Mouse (Mus musculus): ENCODE data around the gene Odc1. TPM values are rescaled to one million over a fixed set of nuclear protein-coding genes. Genes with fewer than 3 reads are reported as not detected.
A peak's percentile ranks its signal among the peaks of the same experiment; 100 is the strongest.
"Not testable (repeated sequence)": the region's sequence is repeated elsewhere in the genome, so short reads cannot be mapped to it uniquely, and the experiment has no call there.

Odc1 gene
- polyA plus RNA-seq (2012; rRNA removed) = 64.4 and 68.4 TPM in 2 replicates

- peak; percentile 98 for DNase-seq (ENCODE audit: low spot score)
These were observed at the start of gene Odc1 for GRCm38 (mm10) chr12:17544209-17545106. Odc1 (plus strand) TSS chr12:17544794.

GRCm38 (mm10) chr12:17494809-17495208, 49.8 kb upstream of the Odc1 start:
- no peak for DNase-seq (ENCODE audit: low spot score)

- DNase-seq (ENCODE audit: low spot score) = peak; percentile 11
These were observed 48.6 kb upstream of the Odc1 start for GRCm38 (mm10) chr12:17495858-17496451.

- DNase-seq (ENCODE audit: low spot score) = no peak
These were observed 38.9 kb upstream of the Odc1 start for GRCm38 (mm10) chr12:17505620-17506074.

- no peak for DNase-seq (ENCODE audit: low spot score)
These were observed 38.2 kb upstream of the Odc1 start for GRCm38 (mm10) chr12:17506117-17506993.

- DNase-seq (ENCODE audit: low spot score) = no peak
These were observed 37.5 kb upstream of the Odc1 start for GRCm38 (mm10) chr12:17506994-17507542.

GRCm38 (mm10) chr12:17509310-17509709, 35.3 kb upstream of the Odc1 start:
- DNase-seq (ENCODE audit: low spot score) = no peak

GRCm38 (mm10) chr12:17510158-17510557, 34.4 kb upstream of the Odc1 start:
- DNase-seq (ENCODE audit: low spot score) = no peak

GRCm38 (mm10) chr12:17511019-17511418, 33.6 kb upstream of the Odc1 start:
- no peak for DNase-seq (ENCODE audit: low spot score)

GRCm38 (mm10) chr12:17529180-17529579, 15.4 kb upstream of the Odc1 start:
- DNase-seq (ENCODE audit: low spot score) = no peak

GRCm38 (mm10) chr12:17529726-17530125, 14.9 kb upstream of the Odc1 start:
- DNase-seq (ENCODE audit: low spot score) = no peak

- no peak for DNase-seq (ENCODE audit: low spot score)
These were observed 13.8 kb upstream of the Odc1 start for GRCm38 (mm10) chr12:17530825-17531224.

- DNase-seq (ENCODE audit: low spot score) = no peak
These were observed 8.4 kb upstream of the Odc1 start for GRCm38 (mm10) chr12:17536222-17536621.

- no peak for DNase-seq (ENCODE audit: low spot score)
These were observed 7.4 kb upstream of the Odc1 start for GRCm38 (mm10) chr12:17537147-17537546.

- no peak for DNase-seq (ENCODE audit: low spot score)
These were observed 6.5 kb upstream of the Odc1 start for GRCm38 (mm10) chr12:17538087-17538486.

GRCm38 (mm10) chr12:17539041-17539440, 5.6 kb upstream of the Odc1 start:
- no peak for DNase-seq (ENCODE audit: low spot score)

GRCm38 (mm10) chr12:17540040-17540552, 4.5 kb upstream of the Odc1 start:
- no peak for DNase-seq (ENCODE audit: low spot score)

GRCm38 (mm10) chr12:17545107-17545571, 545 bp downstream of the Odc1 start:
- DNase-seq (ENCODE audit: low spot score) = no peak

GRCm38 (mm10) chr12:17545884-17546283, 1.3 kb downstream of the Odc1 start:
- DNase-seq (ENCODE audit: low spot score) = no peak

GRCm38 (mm10) chr12:17547552-17547951, 3.0 kb downstream of the Odc1 start:
- not testable (repeated sequence) for DNase-seq (ENCODE audit: low spot score)

GRCm38 (mm10) chr12:17548505-17548904, 3.9 kb downstream of the Odc1 start:
- DNase-seq (ENCODE audit: low spot score) = no peak
